Mouse (Mus musculus) heart, adult 2 months (tissue): ENCODE results near the gene 2610301B20Rik.

Source experiments
- CTCF ChIP-seq: fragments of 200-600 bp; IDR thresholded peaks from 2 replicates; pipeline ENCODE4 v1.8.1; 2022; ENCODE audit warnings: antibody characterized with exemption, mild to moderate bottlenecking, moderate library complexity
- EP300 ChIP-seq: fragments of 200-500 bp; IDR thresholded peaks from 2 replicates; pipeline ENCODE4 v1.6.1; 2011; ENCODE audit warnings: low read depth, low read length, control low read depth; ENCODE audit not compliant: insufficient read depth
- POLR2A ChIP-seq: fragments of 200-500 bp; IDR thresholded peaks from 2 replicates; pipeline ENCODE4 v1.6.1; 2011; ENCODE audit warnings: mild to moderate bottlenecking, low read depth, low read length, control low read depth; ENCODE audit not compliant: insufficient read depth

DNA sequence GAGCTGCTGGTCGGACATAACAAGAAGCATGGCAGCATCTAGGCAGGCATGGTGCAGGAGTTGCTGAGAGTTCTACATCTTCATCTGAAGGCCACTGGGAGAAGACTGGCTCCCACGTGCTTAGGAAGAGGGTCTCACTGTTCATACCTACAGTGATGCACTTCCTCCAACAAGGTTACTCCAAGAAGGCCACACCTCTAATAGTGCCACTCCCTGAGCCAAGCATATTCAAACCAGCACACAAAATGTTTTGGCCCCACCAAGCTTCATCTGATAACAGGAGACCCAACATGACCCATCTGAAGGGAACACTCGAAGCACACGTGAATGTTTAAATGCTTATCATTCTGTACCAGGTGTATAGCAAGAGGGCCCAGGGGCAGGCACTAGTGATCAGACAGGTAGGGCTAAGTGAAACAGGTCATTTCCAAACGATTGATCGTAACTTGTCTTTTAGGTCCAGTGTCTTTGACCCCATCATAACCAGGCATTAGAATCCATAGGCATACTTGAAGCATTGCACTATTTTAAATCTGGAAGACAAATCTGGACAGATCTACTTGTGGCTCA, 37.7 kb downstream of the 2610301B20Rik start:
- no peak for TF ChIP-seq CTCF
- no peak for TF ChIP-seq EP300
- no peak for TF ChIP-seq POLR2A
